Mouse (Mus musculus): ENCODE data around the gene Mocs3. TPM values are rescaled to one million over a fixed set of nuclear protein-coding genes. Genes with fewer than 3 reads are reported as not detected.

Gene Mocs3
- 4.7 and 5.9 TPM in 2 replicates for polyA plus RNA-seq (2014; fragmentation: Nextera tagmentation; extraction: Ambion mirVana)

GRCm38 (mm10) chr2:168230026-168230728 is at the start of gene Mocs3, which contains the start of the genes Gm20716 and Dpm1:
TSS of gene Mocs3 (plus strand) at chr2:168230622.
TSS of gene Gm20716 (minus strand) at chr2:168230364.
TSS of gene Dpm1 (minus strand) at chr2:168230591.
- under 1% methylated on average over 72 of the region's 73 CpGs for WGBS
- Histone ChIP-seq H3K4me2 (ENCODE audit: low read length) (peak within 1 kb of the TSS; percentile 97), H3K9me3 (ENCODE audit: control insufficient read depth, low read length) (no peaks in the 10 kb centered on the region), H3K4me3 (ENCODE audit: control insufficient read depth in 1 of 2, insufficient read depth in 1 of 2, low read depth in 1 of 2, low read length in 2 of 2) (peak within 1 kb of the TSS; percentile 88 to 92), H3K27ac (replicated peaks in 1 of 2; ENCODE audit: control insufficient read depth in 1 of 2, insufficient read depth in 1 of 2, low read depth in 2 of 2, low read length in 2 of 2) (peak within 1 kb of the TSS; percentile 92 to 99), H3K4me1 (ENCODE audit: control insufficient read depth in 2 of 2, insufficient read depth in 2 of 2, low read length in 2 of 2) (peaks cover 9 to 33% of the 10 kb centered on the region in 2 experiments), H3K9ac (ENCODE audit: low read length) (peak within 1 kb of the TSS; percentile 91), H3K27me3 (ENCODE audit: control insufficient read depth, insufficient read depth, low read length) (no peaks in the 10 kb centered on the region), H3K36me3 (ENCODE audit: control insufficient read depth, insufficient read depth, low read length) (peaks cover 48% of the 10 kb centered on the region)
- ATAC-seq (ENCODE audit: insufficient number of reproducible peaks, insufficient read depth, low FRiP score, low read depth): peak; percentile 75

GRCm38 (mm10) chr2:168191856-168192255 is 38.6 kb upstream of the Mocs3 start:
- Histone ChIP-seq H3K9ac (ENCODE audit: low read length) (no peak overlapping the region), H3K4me2 (ENCODE audit: low read length) (no peak overlapping the region), H3K4me1 (ENCODE audit: control insufficient read depth in 2 of 2, insufficient read depth in 2 of 2, low read length in 2 of 2) (peaks cover 18 to 81% of the 10 kb centered on the region in 2 experiments), H3K27me3 (ENCODE audit: control insufficient read depth, insufficient read depth, low read length) (no peaks in the 10 kb centered on the region), H3K36me3 (ENCODE audit: control insufficient read depth, insufficient read depth, low read length) (peaks cover 52% of the 10 kb centered on the region), H3K4me3 (ENCODE audit: control insufficient read depth in 1 of 2, insufficient read depth in 1 of 2, low read depth in 1 of 2, low read length in 2 of 2) (no peak overlapping the region), H3K27ac (replicated peaks in 1 of 2; ENCODE audit: control insufficient read depth in 1 of 2, insufficient read depth in 1 of 2, low read depth in 2 of 2, low read length in 2 of 2) (no peak overlapping the region), H3K9me3 (ENCODE audit: control insufficient read depth, low read length) (no peaks in the 10 kb centered on the region)
- WGBS: 83% methylated on average over 2 of the region's 2 CpGs
- ATAC-seq (ENCODE audit: insufficient number of reproducible peaks, insufficient read depth, low FRiP score, low read depth): no peak

- H3K27me3 ChIP-seq (ENCODE audit: control insufficient read depth, insufficient read depth, low read length): no peaks in the 10 kb centered on the region
- no peak overlapping the region for H3K4me3 ChIP-seq (ENCODE audit: control insufficient read depth in 1 of 2, insufficient read depth in 1 of 2, low read depth in 1 of 2, low read length in 2 of 2)
- H3K9me3 ChIP-seq (ENCODE audit: control insufficient read depth, low read length): no peaks in the 10 kb centered on the region
- peaks cover 18 to 83% of the 10 kb centered on the region in 2 experiments for H3K4me1 ChIP-seq (ENCODE audit: control insufficient read depth in 2 of 2, insufficient read depth in 2 of 2, low read length in 2 of 2)
- 68% methylated on average over 2 of the region's 2 CpGs for WGBS
- peaks cover 48% of the 10 kb centered on the region for H3K36me3 ChIP-seq (ENCODE audit: control insufficient read depth, insufficient read depth, low read length)
- no peak for ATAC-seq (ENCODE audit: insufficient number of reproducible peaks, insufficient read depth, low FRiP score, low read depth)
- H3K27ac ChIP-seq (replicated peaks in 1 of 2; ENCODE audit: control insufficient read depth in 1 of 2, insufficient read depth in 1 of 2, low read depth in 2 of 2, low read length in 2 of 2): no peak overlapping the region
- H3K4me2 ChIP-seq (ENCODE audit: low read length): no peak overlapping the region
- H3K9ac ChIP-seq (ENCODE audit: low read length): no peak overlapping the region
These were observed 36.7 kb upstream of the Mocs3 start for GRCm38 (mm10) chr2:168193685-168194084.

GRCm38 (mm10) chr2:168195721-168196120 is 34.7 kb upstream of the Mocs3 start:
- no peak overlapping the region for H3K27ac ChIP-seq (replicated peaks in 1 of 2; ENCODE audit: control insufficient read depth in 1 of 2, insufficient read depth in 1 of 2, low read depth in 2 of 2, low read length in 2 of 2)
- H3K4me1 ChIP-seq (ENCODE audit: control insufficient read depth in 2 of 2, insufficient read depth in 2 of 2, low read length in 2 of 2): peaks cover 22 to 81% of the 10 kb centered on the region in 2 experiments
- H3K4me3 ChIP-seq (ENCODE audit: control insufficient read depth in 1 of 2, insufficient read depth in 1 of 2, low read depth in 1 of 2, low read length in 2 of 2): no peak overlapping the region
- no peak overlapping the region for H3K9ac ChIP-seq (ENCODE audit: low read length)
- H3K36me3 ChIP-seq (ENCODE audit: control insufficient read depth, insufficient read depth, low read length): peaks cover 51% of the 10 kb centered on the region
- no peak for ATAC-seq (ENCODE audit: insufficient number of reproducible peaks, insufficient read depth, low FRiP score, low read depth)
- no peak overlapping the region for H3K4me2 ChIP-seq (ENCODE audit: low read length)
- no peaks in the 10 kb centered on the region for H3K27me3 ChIP-seq (ENCODE audit: control insufficient read depth, insufficient read depth, low read length)
- H3K9me3 ChIP-seq (ENCODE audit: control insufficient read depth, low read length): no peaks in the 10 kb centered on the region
- WGBS: 66% methylated on average over 2 of the region's 2 CpGs

- H3K4me1 ChIP-seq (ENCODE audit: control insufficient read depth in 2 of 2, insufficient read depth in 2 of 2, low read length in 2 of 2): peaks cover 14 to 65% of the 10 kb centered on the region in 2 experiments
- no peak overlapping the region for H3K4me3 ChIP-seq (ENCODE audit: control insufficient read depth in 1 of 2, insufficient read depth in 1 of 2, low read depth in 1 of 2, low read length in 2 of 2)
- 95% methylated on average over 1 of the region's 1 CpGs for WGBS
- no peak overlapping the region for H3K4me2 ChIP-seq (ENCODE audit: low read length)
- no peak overlapping the region for H3K9ac ChIP-seq (ENCODE audit: low read length)
- ATAC-seq (ENCODE audit: insufficient number of reproducible peaks, insufficient read depth, low FRiP score, low read depth): no peak
- no peaks in the 10 kb centered on the region for H3K9me3 ChIP-seq (ENCODE audit: control insufficient read depth, low read length)
- H3K27me3 ChIP-seq (ENCODE audit: control insufficient read depth, insufficient read depth, low read length): no peaks in the 10 kb centered on the region
- peaks cover 47% of the 10 kb centered on the region for H3K36me3 ChIP-seq (ENCODE audit: control insufficient read depth, insufficient read depth, low read length)
- H3K27ac ChIP-seq (replicated peaks in 1 of 2; ENCODE audit: control insufficient read depth in 1 of 2, insufficient read depth in 1 of 2, low read depth in 2 of 2, low read length in 2 of 2): no peak overlapping the region
These were observed 32.0 kb upstream of the Mocs3 start for GRCm38 (mm10) chr2:168198421-168198820.

- no peak overlapping the region for H3K4me3 ChIP-seq (ENCODE audit: control insufficient read depth in 1 of 2, insufficient read depth in 1 of 2, low read depth in 1 of 2, low read length in 2 of 2)
- no peak overlapping the region for H3K27ac ChIP-seq (replicated peaks in 1 of 2; ENCODE audit: control insufficient read depth in 1 of 2, insufficient read depth in 1 of 2, low read depth in 2 of 2, low read length in 2 of 2)
- 77% methylated on average over 4 of the region's 4 CpGs for WGBS
- H3K4me2 ChIP-seq (ENCODE audit: low read length): 0 out of 2 replicates have a peak overlapping the region, but pooled peaks have one; percentile 2
- no peak for ATAC-seq (ENCODE audit: insufficient number of reproducible peaks, insufficient read depth, low FRiP score, low read depth)
- H3K9me3 ChIP-seq (ENCODE audit: control insufficient read depth, low read length): no peaks in the 10 kb centered on the region
- H3K9ac ChIP-seq (ENCODE audit: low read length): peak overlapping the region; percentile 34; the same call in 1 of the 2 replicates
- no peaks in the 10 kb centered on the region for H3K27me3 ChIP-seq (ENCODE audit: control insufficient read depth, insufficient read depth, low read length)
- peaks cover 15 to 65% of the 10 kb centered on the region in 2 experiments for H3K4me1 ChIP-seq (ENCODE audit: control insufficient read depth in 2 of 2, insufficient read depth in 2 of 2, low read length in 2 of 2)
- H3K36me3 ChIP-seq (ENCODE audit: control insufficient read depth, insufficient read depth, low read length): peaks cover 57% of the 10 kb centered on the region
These were observed 30.9 kb upstream of the Mocs3 start for GRCm38 (mm10) chr2:168199476-168199875.

- H3K4me1 ChIP-seq (ENCODE audit: control insufficient read depth in 2 of 2, insufficient read depth in 2 of 2, low read length in 2 of 2): peaks cover 17 to 65% of the 10 kb centered on the region in 2 experiments
- no peak overlapping the region for H3K27ac ChIP-seq (replicated peaks in 1 of 2; ENCODE audit: control insufficient read depth in 1 of 2, insufficient read depth in 1 of 2, low read depth in 2 of 2, low read length in 2 of 2)
- no peak overlapping the region; the same call in 1 of the 2 replicates for H3K9ac ChIP-seq (ENCODE audit: low read length)
- H3K4me2 ChIP-seq (ENCODE audit: low read length): no peak overlapping the region
- no peak overlapping the region for H3K4me3 ChIP-seq (ENCODE audit: control insufficient read depth in 1 of 2, insufficient read depth in 1 of 2, low read depth in 1 of 2, low read length in 2 of 2)
- H3K27me3 ChIP-seq (ENCODE audit: control insufficient read depth, insufficient read depth, low read length): no peaks in the 10 kb centered on the region
- peaks cover 58% of the 10 kb centered on the region for H3K36me3 ChIP-seq (ENCODE audit: control insufficient read depth, insufficient read depth, low read length)
- H3K9me3 ChIP-seq (ENCODE audit: control insufficient read depth, low read length): no peaks in the 10 kb centered on the region
- ATAC-seq (ENCODE audit: insufficient number of reproducible peaks, insufficient read depth, low FRiP score, low read depth): no peak
- 63% methylated on average over 4 of the region's 5 CpGs for WGBS
These were observed 30.3 kb upstream of the Mocs3 start for GRCm38 (mm10) chr2:168200014-168200691.
